Mouse (Mus musculus) left cerebral cortex, postnatal 4 days (tissue): ENCODE data around the gene Olfr697. TPM values are rescaled to one million over a fixed set of nuclear protein-coding genes. Genes with fewer than 3 reads are reported as not detected.
"Not testable (repeated sequence)": the region's sequence is repeated elsewhere in the genome, so short reads cannot be mapped to it uniquely, and the experiment has no call there.

Source experiments
- DNase-seq: peaks from one replicate; pipeline ENCODE4 v3.0.0-alpha.2; 2022
- intact Hi-C: fragments of 180-260 bp; cut with DNase I; formaldehyde crosslinking; loops from one replicate; pipeline ENCODE4 v1.15.1; 2025
- total RNA-seq, 2 experiments: library from RNA; stranded (reverse); gene quantifications; 2 replicates each; pipeline ENCODE4 v1.2.3; 2021

Gene Olfr697
- total RNA-seq, result not detected

GRCm38 (mm10) chr7:106742343-106742742 lies at the start of gene Olfr697:
Gene Olfr697 (minus strand): TSS chr7:106742443.
- DNase-seq, result no peak
- intact Hi-C loops, result no loop called here

DNA sequence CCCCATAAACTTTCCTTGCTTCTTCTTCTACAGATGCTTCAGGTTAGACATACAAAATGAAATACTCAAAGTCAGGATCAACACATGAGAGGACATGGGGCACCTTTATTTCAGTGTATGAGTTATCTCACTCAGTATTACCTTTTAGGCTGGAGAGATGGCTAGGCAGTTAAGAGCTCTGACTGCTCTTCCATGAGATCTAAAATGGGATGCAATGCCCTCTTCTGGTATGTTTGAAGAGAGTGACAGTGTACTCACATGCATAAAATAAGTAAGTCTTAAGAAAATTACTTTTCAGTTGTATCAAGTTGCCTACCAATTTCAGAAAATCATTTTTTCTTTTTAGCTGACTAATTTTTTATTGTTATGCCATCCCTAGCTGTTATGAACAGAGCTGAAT lies 46.1 kb upstream of the Olfr697 start:
- no peak for DNase-seq
- intact Hi-C loops, result no loop called here

GRCm38 (mm10) chr7:106761008-106761407 lies 18.8 kb upstream of the Olfr697 start:
- DNase-seq, intact Hi-C loops: not testable (repeated sequence)

DNA sequence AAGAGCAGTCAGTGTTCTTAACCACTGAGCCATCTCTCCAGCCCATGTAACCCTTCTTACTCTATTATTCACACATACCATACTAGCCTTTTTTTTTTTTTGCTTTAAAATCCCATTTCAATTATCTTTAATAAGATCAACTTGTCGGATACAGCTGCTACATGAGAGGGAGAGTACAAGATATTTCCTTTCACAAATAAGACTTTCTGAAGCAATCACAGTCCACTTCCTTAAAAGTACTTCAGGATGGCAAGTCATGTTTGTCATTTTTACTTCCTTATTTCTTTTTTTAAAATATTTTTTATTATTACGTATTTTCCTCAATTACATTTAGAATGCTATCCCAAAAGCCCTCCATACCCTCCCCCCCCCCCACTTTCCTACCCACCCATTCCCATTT lies 16.6 kb upstream of the Olfr697 start:
- no peak for DNase-seq
- intact Hi-C loops, result no loop called here

DNA sequence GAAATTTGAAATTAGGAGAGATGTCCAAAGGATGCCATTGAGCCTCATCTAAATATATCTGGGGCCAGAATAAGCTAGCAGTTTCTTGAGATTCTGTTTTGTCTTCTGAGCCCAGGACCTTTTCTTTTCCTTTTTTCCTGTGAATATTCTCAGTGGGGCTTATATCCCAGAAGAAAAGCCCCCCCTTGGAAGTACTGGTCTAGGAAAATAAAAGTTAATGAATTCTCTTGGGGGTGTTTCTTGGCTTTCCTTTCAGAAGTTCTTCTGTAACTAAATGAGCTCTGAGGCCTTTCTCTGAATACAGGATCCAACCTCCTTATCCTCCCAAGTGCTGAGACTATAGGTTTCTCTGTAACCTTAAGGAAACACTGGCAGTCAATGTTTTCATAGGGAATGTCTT lies 13.1 kb upstream of the Olfr697 start, which contains the start of gene Olfr698:
TSS of gene Olfr698 (minus strand) at position 101 of the 400 bp plus-strand sequence.
- intact Hi-C loops, result no loop called here
- DNase-seq, result no peak

- no peak for DNase-seq
- intact Hi-C loops, result no loop called here
Measured at GRCm38 (mm10) chr7:106745811-106746210, 3.6 kb upstream of the Olfr697 start.

- intact Hi-C loops, result no loop called here
- DNase-seq, result no peak
Measured at GRCm38 (mm10) chr7:106737028-106737427, 5.2 kb downstream of the Olfr697 start.

DNA sequence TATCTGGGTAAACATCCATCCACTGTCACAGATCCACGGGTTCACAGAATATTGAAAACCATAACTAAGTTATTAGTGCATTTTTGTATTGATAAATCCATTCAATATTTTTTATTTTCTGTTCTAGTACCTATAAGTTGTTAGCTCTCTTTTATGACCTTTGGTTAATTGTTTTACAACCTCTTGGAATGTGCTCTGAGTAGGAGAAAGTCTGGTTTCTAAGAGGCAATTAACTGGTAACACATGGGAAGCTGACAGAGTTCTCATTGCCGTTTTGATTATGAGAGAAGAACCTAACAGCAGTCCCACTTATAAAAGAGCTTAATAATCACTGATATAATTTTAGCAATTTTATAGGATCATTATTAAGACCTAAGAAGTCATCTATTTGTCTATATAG lies 8.5 kb downstream of the Olfr697 start:
- no peak for DNase-seq
- intact Hi-C loops, result no loop called here

- DNase-seq, intact Hi-C loops: not testable (repeated sequence)
Measured at GRCm38 (mm10) chr7:106725654-106726053, 16.6 kb downstream of the Olfr697 start.

- intact Hi-C loops, result no loop called here
- no peak for DNase-seq
Measured at GRCm38 (mm10) chr7:106716296-106716695, 25.9 kb downstream of the Olfr697 start, which contains the start of gene Olfr695. Gene Olfr695 (minus strand): TSS chr7:106716396.

- intact Hi-C loops, result no loop called here
Measured at GRCm38 (mm10) chr7:106711463-106711862, 30.8 kb downstream of the Olfr697 start.

GRCm38 (mm10) chr7:106707705-106708104 lies 34.5 kb downstream of the Olfr697 start:
- DNase-seq, intact Hi-C loops: not testable (repeated sequence)

More at GRCm38 (mm10) chr7:106711463-106711862, 30.8 kb downstream of the Olfr697 start:
- DNase-seq, result no peak

DNA sequence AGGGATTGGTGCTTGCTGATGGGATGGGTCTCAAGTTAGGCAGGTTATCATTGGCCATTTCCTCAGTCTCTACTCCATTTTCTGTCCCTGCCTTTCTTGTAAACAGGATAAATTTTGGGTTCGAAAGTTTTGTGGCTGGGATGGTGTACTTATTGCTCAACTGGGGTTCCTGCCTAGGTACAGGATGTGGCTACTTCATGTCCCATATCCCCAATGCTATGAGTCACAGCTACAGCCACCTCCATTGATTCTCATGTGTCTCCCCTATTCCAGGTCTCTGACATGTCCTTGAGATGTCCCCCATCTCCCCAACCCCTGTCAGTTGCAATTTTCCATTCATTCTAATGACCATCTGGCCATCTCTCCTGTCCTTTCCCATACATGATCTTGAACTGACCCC lies 45.4 kb downstream of the Olfr697 start:
- DNase-seq, result no peak
- intact Hi-C loops, result no loop called here

- no peak for DNase-seq
Measured at GRCm38 (mm10) chr7:106692976-106693375, 49.3 kb downstream of the Olfr697 start.

DNA sequence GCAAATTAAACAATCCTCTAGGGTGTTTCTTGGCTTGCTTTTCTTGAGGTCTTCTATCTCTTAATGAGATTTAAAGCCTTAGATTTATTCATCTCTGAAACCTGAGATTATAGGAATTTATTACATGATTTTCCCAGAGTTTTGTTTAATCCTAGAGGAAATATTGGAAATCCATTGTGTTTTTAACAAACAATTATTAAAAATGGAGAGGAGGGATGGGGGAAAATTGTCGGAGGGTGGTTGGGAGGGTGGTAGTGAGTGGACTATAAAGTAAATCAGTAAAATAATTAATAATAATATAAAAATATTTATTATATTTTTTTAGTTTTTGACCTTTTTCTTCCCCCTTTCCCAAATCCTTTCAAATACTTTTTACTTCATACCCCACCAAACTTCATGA lies 50.5 kb downstream of the Olfr697 start, which contains the start of gene Olfr694:
TSS of gene Olfr694 (minus strand) at position 101 of the 400 bp plus-strand sequence.
- intact Hi-C loops, result no loop called here
- DNase-seq, result no peak

More at GRCm38 (mm10) chr7:106692976-106693375, 49.3 kb downstream of the Olfr697 start:
- intact Hi-C loops, result no loop called here

Other genes starting within 250 kb of the Olfr697 start
- not detected for gene Olfr693, start 61.9 kb downstream of the Olfr697 start, total RNA-seq
- gene Olfr694, start 50.6 kb downstream of the Olfr697 start, total RNA-seq, result not detected
- gene Olfr695, start 26.0 kb downstream of the Olfr697 start, total RNA-seq, result not detected
- not detected for gene Olfr698, start 13.0 kb upstream of the Olfr697 start, total RNA-seq
- gene Olfr699, start 50.8 kb upstream of the Olfr697 start, total RNA-seq, result not detected
- not detected for gene Olfr700, start 66.4 kb upstream of the Olfr697 start, total RNA-seq
- gene Olfr701, start 71.7 kb upstream of the Olfr697 start, total RNA-seq, result not detected
- not detected for gene Olfr702, start 91.5 kb upstream of the Olfr697 start, total RNA-seq
- gene Olfr703, start 100.9 kb upstream of the Olfr697 start, total RNA-seq, result not detected
- gene Olfr704, start 120.7 kb upstream of the Olfr697 start, total RNA-seq, result not detected
- gene Olfr705, start 134.4 kb upstream of the Olfr697 start, total RNA-seq, result not detected
- gene Olfr706, start 145.7 kb upstream of the Olfr697 start, total RNA-seq, result not detected
- gene Olfr707, start 158.8 kb upstream of the Olfr697 start, total RNA-seq, result not detected
- gene Olfr1532-ps1, start 165.6 kb upstream of the Olfr697 start, total RNA-seq, result not detected
- not detected for gene Olfr709-ps1, start 189.8 kb upstream of the Olfr697 start, total RNA-seq
- gene Olfr710, start 205.9 kb upstream of the Olfr697 start, total RNA-seq, result not detected
- gene Olfr6, start 221.5 kb upstream of the Olfr697 start, total RNA-seq, result not detected
- gene Olfr711, start 233.0 kb upstream of the Olfr697 start, total RNA-seq, result not detected